Mouse (Mus musculus): ENCODE results near the gene Tktl2.

The Tktl2 gene

GRCm38 (mm10) chr8:66511537-66511936 lies at the start of gene Tktl2:
TSS of gene Tktl2 (plus strand) at chr8:66511756.
- DNase-seq (ENCODE audit: low read depth, low spot score), result no peak

GRCm38 (mm10) chr8:66469821-66470220 lies 41.7 kb upstream of the Tktl2 start:
- no peak for DNase-seq (ENCODE audit: low read depth, low spot score)

GRCm38 (mm10) chr8:66476880-66477279 lies 34.7 kb upstream of the Tktl2 start:
- DNase-seq (ENCODE audit: low read depth, low spot score), result no peak

- DNase-seq (ENCODE audit: low read depth, low spot score), result peak; percentile 95
These were observed 25.3 kb upstream of the Tktl2 start, which contains the start of gene Tma16 for GRCm38 (mm10) chr8:66486084-66486763. TSS of gene Tma16 (minus strand) at chr8:66486530.

- no peak for DNase-seq (ENCODE audit: low read depth, low spot score)
These were observed 23.0 kb upstream of the Tktl2 start for GRCm38 (mm10) chr8:66488556-66488955.

GRCm38 (mm10) chr8:66490624-66491023 lies 20.9 kb upstream of the Tktl2 start:
- DNase-seq (ENCODE audit: low read depth, low spot score), result no peak

GRCm38 (mm10) chr8:66494496-66494895 lies 17.1 kb upstream of the Tktl2 start:
- peak; percentile 63 for DNase-seq (ENCODE audit: low read depth, low spot score)

- peak; percentile 78 for DNase-seq (ENCODE audit: low read depth, low spot score)
These were observed 15.8 kb upstream of the Tktl2 start for GRCm38 (mm10) chr8:66495726-66496125.

GRCm38 (mm10) chr8:66496998-66497577 lies 14.5 kb upstream of the Tktl2 start:
- DNase-seq (ENCODE audit: low read depth, low spot score), result peak; percentile 75

GRCm38 (mm10) chr8:66503381-66503780 lies 8.2 kb upstream of the Tktl2 start:
- DNase-seq (ENCODE audit: low read depth, low spot score), result no peak

- no peak for DNase-seq (ENCODE audit: low read depth, low spot score)
These were observed 7.6 kb downstream of the Tktl2 start for GRCm38 (mm10) chr8:66519149-66519548.

GRCm38 (mm10) chr8:66520576-66520975 lies 9.0 kb downstream of the Tktl2 start:
- no peak for DNase-seq (ENCODE audit: low read depth, low spot score)

GRCm38 (mm10) chr8:66550092-66550491 lies 38.5 kb downstream of the Tktl2 start:
- DNase-seq (ENCODE audit: low read depth, low spot score), result no peak

Data from brain, adult 2 months (tissue).